Mouse (Mus musculus) ES-E14 (cell line): ENCODE measurements around the gene Otulin. TPM values are rescaled to one million over a fixed set of nuclear protein-coding genes. Genes with fewer than 3 reads are reported as not detected.

Source experiments
- DNase-seq: peaks from one replicate; pipeline ENCODE4 v3.0.0-alpha.2; 2013; ENCODE audit warnings: low read depth, low spot score
- H3K27ac ChIP-seq: 2 replicates; pipeline ENCODE4 v1.5.1; 2012; ENCODE audit warnings: low read depth, mild to moderate bottlenecking, low read length, moderate library complexity, mixed read lengths; ENCODE audit not compliant: poor library complexity, insufficient read depth, severe bottlenecking
- H3K36me3 ChIP-seq: 2 replicates; pipeline ENCODE4 v1.6.1; 2012; ENCODE audit warnings: mild to moderate bottlenecking, low read length, moderate library complexity, mixed read lengths; ENCODE audit not compliant: control insufficient read depth, poor library complexity, insufficient read depth, severe bottlenecking
- H3K4me1 ChIP-seq, 2 experiments: fragments of 150-350 bp in 1 of 2; sonication (generic) in 1 of 2; 2 replicates each; pipeline ENCODE4 v1.6.1; 2012; ENCODE audit warnings: low read length in 2 of 2, mild to moderate bottlenecking in 1 of 2, mixed read lengths in 1 of 2; ENCODE audit not compliant: control insufficient read depth in 2 of 2, insufficient read depth in 2 of 2, poor library complexity in 1 of 2
- H3K4me3 ChIP-seq, 2 experiments: fragments of 150-350 bp in 1 of 2; sonication (generic) in 1 of 2; 2 replicates each; pipeline ENCODE4 v1.5.1; 2012; ENCODE audit warnings: low read length in 2 of 2, low read depth in 1 of 2, mild to moderate bottlenecking in 1 of 2, mixed read lengths in 1 of 2; ENCODE audit not compliant: insufficient read depth in 1 of 2, poor library complexity in 1 of 2, severe bottlenecking in 1 of 2
- H3K9ac ChIP-seq: 2 replicates; pipeline ENCODE4 v1.6.1; 2012; ENCODE audit warnings: low read depth, mild to moderate bottlenecking, low read length, mixed read lengths; ENCODE audit not compliant: poor library complexity, insufficient read depth, severe bottlenecking
- H3K9me3 ChIP-seq: fragments of 150-350 bp; sonication (generic); 2 replicates; pipeline ENCODE4 v1.6.1; 2012; ENCODE audit warnings: low read depth, mild to moderate bottlenecking, low read length; ENCODE audit not compliant: control insufficient read depth, insufficient read depth
- CHD2 ChIP-seq: IDR thresholded peaks from 2 replicates; pipeline ENCODE4 v1.6.1; 2014; ENCODE audit warnings: mild to moderate bottlenecking, low read depth, low read length, inconsistent platforms
- HCFC1 ChIP-seq: IDR thresholded peaks from 2 replicates; pipeline ENCODE4 v1.6.1; 2012; ENCODE audit warnings: low read length, inconsistent platforms, borderline replicate concordance; ENCODE audit not compliant: insufficient read depth
- MAFK ChIP-seq: IDR thresholded peaks from 2 replicates; pipeline ENCODE4 v1.6.1; 2014; ENCODE audit warnings: mild to moderate bottlenecking, low read depth, low read length, inconsistent platforms; ENCODE audit not compliant: insufficient read depth
- ZC3H11A ChIP-seq: IDR thresholded peaks from 2 replicates; pipeline ENCODE4 v1.6.1; 2012; ENCODE audit warnings: low read depth, mild to moderate bottlenecking, inconsistent platforms, low read length, borderline replicate concordance
- ZNF384 ChIP-seq: IDR thresholded peaks from 2 replicates; pipeline ENCODE4 v1.6.1; 2012; ENCODE audit warnings: low read depth, low read length, inconsistent platforms
- in situ Hi-C, 2 experiments: fragments of 600-800 bp; cut with MboI; formaldehyde crosslinking; loops; one replicate each; pipeline ENCODE4 v1.15.1; 2025; ENCODE audit warnings: low sequenced_read_pairs in 2 of 2, inconsistent platforms in 1 of 2; ENCODE audit not compliant: unreplicated experiment in 2 of 2
- total RNA-seq: library from RNA; depleted of rRNA; stranded (reverse); fragments of 300-350 nt; gene quantifications from 2 replicates; pipeline ENCODE4 v1.2.3, GENCODE M21; 2012

The Otulin gene
- total RNA-seq, 1 experiment, result 28.0 TPM

- H3K4me1 ChIP-seq, result no peaks in the 10 kb centered on the region
Observed at GRCm38 (mm10) chr15:27503801-27504730, 126.4 kb downstream of the Otulin start.

GRCm38 (mm10) chr15:27503221-27503620 lies 127.3 kb downstream of the Otulin start:
- no peak overlapping the region for H3K4me3 ChIP-seq
- in situ Hi-C loops, result no loop called here
- no peak for DNase-seq
- H3K36me3 ChIP-seq, result no peaks in the 10 kb centered on the region
- H3K9ac ChIP-seq, result no peak overlapping the region
- no peaks in the 10 kb centered on the region for H3K4me1 ChIP-seq
- no peak overlapping the region for H3K27ac ChIP-seq
- H3K9me3 ChIP-seq, result no peaks in the 10 kb centered on the region
- TF ChIP-seq CHD2 (no peak), ZNF384 (no peak), MAFK (no peak), ZC3H11A (no peak), HCFC1 (no peak)

More at GRCm38 (mm10) chr15:27503801-27504730, 126.4 kb downstream of the Otulin start:
- no peaks in the 10 kb centered on the region for H3K36me3 ChIP-seq
- H3K4me3 ChIP-seq, result no peak overlapping the region
- no peak overlapping the region for H3K27ac ChIP-seq
- DNase-seq, result no peak
- in situ Hi-C loops, result no loop called here
- TF ChIP-seq ZNF384 (no peak), ZC3H11A (no peak), CHD2 (no peak), HCFC1 (no peak), MAFK (no peak)
- no peak overlapping the region for H3K9ac ChIP-seq
- no peaks in the 10 kb centered on the region for H3K9me3 ChIP-seq

GRCm38 (mm10) chr15:27502338-27502737 lies 128.2 kb downstream of the Otulin start:
- no peaks in the 10 kb centered on the region for H3K36me3 ChIP-seq
- H3K9ac ChIP-seq, result no peak overlapping the region
- in situ Hi-C loops, result no loop called here
- no peaks in the 10 kb centered on the region for H3K4me1 ChIP-seq
- TF ChIP-seq ZNF384 (no peak), CHD2 (no peak), HCFC1 (no peak)
- H3K9me3 ChIP-seq, result no peaks in the 10 kb centered on the region
- H3K27ac ChIP-seq, result no peak overlapping the region
- no peak overlapping the region for H3K4me3 ChIP-seq
- DNase-seq, result no peak

- H3K4me1 ChIP-seq, result peaks cover 0 to 4% of the 10 kb centered on the region in 2 experiments; a peak in 1 of 4 replicates
- no peaks in the 10 kb centered on the region for H3K36me3 ChIP-seq
- in situ Hi-C loops, result no loop called here
- H3K27ac ChIP-seq, result no peak overlapping the region
- TF ChIP-seq CHD2, result no peak
- H3K9ac ChIP-seq, result no peak overlapping the region
- H3K4me3 ChIP-seq, result no peak overlapping the region
- DNase-seq, result no peak
- no peaks in the 10 kb centered on the region for H3K9me3 ChIP-seq
Observed at GRCm38 (mm10) chr15:27500390-27500789, 130.1 kb downstream of the Otulin start.

- Histone ChIP-seq H3K4me1 (peaks cover 0 to 4% of the 10 kb centered on the region in 2 experiments; a peak in 1 of 4 replicates), H3K4me3 (no peak overlapping the region), H3K9me3 (no peaks in the 10 kb centered on the region), H3K36me3 (no peaks in the 10 kb centered on the region), H3K9ac (no peak overlapping the region), H3K27ac (no peak overlapping the region)
- TF ChIP-seq CHD2 (no peak), ZNF384 (no peak), HCFC1 (no peak), MAFK (no peak), ZC3H11A (no peak)
- no peak for DNase-seq
- in situ Hi-C loops, result no loop called here
Observed at GRCm38 (mm10) chr15:27498078-27498477, 132.4 kb downstream of the Otulin start.
